Mouse (Mus musculus) c-Kit-negative CD71-positive TER-119-positive erythroid progenitor cells, embryonic 14.5 days (primary cell): ENCODE results near the gene Olfr667.
"Not testable (repeated sequence)": the region's sequence is repeated elsewhere in the genome, so short reads cannot be mapped to it uniquely, and the experiment has no call there.

Experiments used
- DNase-seq: peaks from one replicate; pipeline ENCODE4 v3.0.0-alpha.2; 2013; ENCODE audit warnings: low read depth, low spot score

Gene Olfr667

DNA sequence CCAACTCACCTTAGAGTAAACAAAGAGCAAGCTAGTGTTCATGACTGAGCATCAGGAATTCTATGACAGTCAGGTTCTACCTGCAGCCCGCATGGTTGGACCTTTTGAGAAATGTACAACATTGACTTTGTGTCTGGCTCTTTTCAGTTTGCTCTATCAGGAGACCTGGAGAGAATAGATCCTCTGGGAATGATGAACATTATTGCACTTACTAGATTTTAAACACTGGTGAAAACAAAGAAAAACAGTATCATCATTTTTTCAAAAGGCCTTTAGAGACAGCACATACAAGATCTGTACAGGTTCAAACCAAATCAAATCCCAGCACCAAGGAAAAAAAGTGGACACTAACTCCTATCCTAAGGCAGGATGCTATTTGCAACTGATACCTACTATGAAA lies at the start of gene Olfr667:
Gene Olfr667 (minus strand): TSS at position 101 of the 400 bp plus-strand sequence.
- no peak for DNase-seq

DNA sequence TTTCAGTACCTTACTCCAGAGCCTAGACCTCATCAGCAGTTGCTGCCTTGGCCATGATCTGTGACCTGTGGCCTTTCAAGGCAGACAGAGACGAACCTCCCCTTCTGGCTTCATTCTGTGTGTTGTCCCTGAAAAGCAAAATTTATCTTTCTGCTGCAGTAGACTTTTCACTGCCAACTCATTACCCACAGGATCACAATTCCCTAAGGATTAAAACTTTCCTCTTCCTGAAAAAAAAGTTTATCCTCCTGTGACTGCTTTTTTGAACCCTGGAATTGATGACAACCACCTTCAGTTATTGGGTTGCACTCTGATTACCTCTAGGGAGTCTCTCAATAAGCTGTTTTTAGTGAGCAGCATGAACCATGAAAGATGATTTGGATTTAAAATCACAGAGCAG lies 41.2 kb upstream of the Olfr667 start, which contains the start of gene Olfr670:
Gene Olfr670 (minus strand): TSS at position 101 of the 400 bp plus-strand sequence.
- DNase-seq, result no peak

DNA sequence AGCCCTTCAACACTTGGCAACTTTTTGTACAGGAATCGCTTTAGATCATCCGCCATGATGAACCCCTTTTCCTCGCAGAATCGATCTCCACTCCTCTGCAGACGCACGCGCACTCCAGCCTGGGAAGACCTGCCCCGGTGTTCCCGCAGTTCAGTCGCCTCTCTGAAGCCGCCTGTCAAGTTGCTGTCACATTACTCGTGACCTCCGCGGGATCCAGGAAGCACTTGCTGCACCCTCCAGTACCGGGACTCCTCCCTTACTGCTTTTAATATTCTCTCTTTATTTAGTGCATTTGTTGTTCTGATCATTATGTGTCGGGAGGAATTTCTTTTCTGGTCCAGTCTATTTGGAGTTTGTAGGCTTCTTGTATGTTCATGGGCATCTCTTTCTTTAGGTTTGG lies 29.0 kb upstream of the Olfr667 start:
- not testable (repeated sequence) for DNase-seq

DNA sequence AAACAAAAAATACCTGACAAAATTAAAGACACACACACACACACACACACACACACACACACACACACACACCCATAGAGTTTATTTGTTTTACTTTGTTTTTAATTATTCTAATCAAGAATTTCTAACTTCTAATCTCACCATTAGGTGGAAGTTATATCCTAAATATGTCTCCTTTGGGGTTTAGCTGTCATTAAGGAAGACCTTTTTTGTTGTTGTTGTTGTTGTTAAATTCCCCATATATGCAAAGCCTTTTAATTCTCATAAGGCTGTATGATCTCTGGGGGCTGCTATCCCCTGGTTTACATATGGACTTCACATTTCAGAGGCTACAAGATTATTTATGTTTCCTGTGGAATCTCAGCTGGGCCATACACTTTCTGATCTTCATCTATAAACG lies 12.7 kb upstream of the Olfr667 start, which contains the start of gene Olfr669:
Gene Olfr669 (plus strand): TSS at position 301 of the 400 bp plus-strand sequence.
- DNase-seq, result no peak

DNA sequence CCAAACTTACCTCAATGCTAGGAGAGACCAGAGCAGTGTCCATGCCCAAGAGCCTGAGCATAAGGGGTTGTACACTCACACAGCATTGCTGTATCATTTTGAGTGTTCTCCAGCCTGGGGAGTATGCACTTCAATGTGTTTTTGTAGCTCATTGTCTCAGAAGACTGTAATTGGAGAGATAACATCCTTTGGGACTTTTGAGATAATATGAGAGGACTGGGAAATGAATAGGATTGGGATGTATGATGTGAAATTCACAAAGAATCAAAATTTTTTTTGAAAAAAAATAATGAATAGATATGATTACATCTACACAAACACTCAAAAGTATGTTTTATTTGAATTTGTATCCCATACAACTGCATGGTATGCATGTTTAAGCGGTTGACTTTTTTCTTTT lies 6.7 kb upstream of the Olfr667 start, which contains the start of gene Olfr668:
Gene Olfr668 (minus strand): TSS at position 101 of the 400 bp plus-strand sequence.
- no peak for DNase-seq

DNA sequence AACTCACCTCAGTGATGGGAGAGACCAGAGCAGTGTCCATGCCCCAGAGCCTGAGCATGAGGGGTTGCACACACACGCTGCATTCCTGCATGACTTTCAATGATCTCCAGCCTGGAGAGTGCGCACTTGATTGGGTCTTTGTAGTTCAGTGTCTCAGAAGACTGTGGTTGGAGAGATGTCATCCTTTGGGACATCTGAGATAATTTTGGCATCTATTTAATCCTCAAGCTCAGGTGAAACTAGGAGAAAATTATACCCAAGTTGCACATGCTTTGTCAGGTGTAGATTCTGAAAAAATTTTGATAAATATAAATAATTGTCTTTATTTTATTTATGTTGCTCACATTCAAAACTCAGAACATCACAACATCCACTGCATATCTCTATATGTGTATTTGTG lies 25.4 kb downstream of the Olfr667 start, which contains the start of gene Olfr666:
Gene Olfr666 (minus strand): TSS at position 101 of the 400 bp plus-strand sequence.
- no peak for DNase-seq

- DNase-seq, result no peak
Measured at GRCm38 (mm10) chr7:104877731-104878130, 43.6 kb downstream of the Olfr667 start, which contains the start of gene Olfr665. Gene Olfr665 (plus strand): TSS chr7:104878031.
